Mouse (Mus musculus) cerebellum, adult 9-11 months (tissue): Measurements from ENCODE around the gene Lsamp.

Experiments used
- DNase-seq: peaks from one replicate; pipeline ENCODE4 v3.0.0; 2022

Lsamp gene

GRCm38 (mm10) chr16:41565233-41565632, 1581.1 kb downstream of the Lsamp start:
- DNase-seq: no peak

DNA sequence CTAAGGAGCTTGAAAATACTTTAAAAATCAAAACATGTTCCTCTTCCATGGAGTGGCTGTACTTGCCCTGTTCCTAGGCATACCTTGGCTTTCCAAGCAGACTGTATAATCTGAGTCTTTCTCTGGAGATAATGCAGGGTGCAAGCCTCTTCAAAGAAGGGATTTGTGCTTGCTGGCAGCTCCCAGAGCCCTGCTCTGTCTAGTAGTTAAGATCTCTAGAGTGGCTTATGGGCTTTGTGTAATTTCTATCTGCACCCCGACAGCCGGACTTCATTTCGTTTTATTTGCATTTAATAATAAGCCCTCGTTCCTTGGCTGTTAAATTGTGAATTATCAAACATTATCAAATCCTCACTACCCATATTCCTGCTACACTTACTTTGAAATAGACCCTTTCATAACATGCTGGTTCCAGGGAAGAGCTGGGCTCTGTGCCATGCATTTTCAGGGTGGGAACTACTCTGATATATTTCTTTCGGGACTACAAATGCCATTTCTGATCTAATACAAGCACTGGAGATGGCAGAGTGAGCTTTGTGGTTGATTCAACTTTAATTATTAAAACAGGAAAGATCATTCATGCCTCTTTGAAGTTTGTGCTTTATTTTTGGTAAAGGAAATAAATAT, 1604.6 kb downstream of the Lsamp start:
- DNase-seq: no peak

DNA sequence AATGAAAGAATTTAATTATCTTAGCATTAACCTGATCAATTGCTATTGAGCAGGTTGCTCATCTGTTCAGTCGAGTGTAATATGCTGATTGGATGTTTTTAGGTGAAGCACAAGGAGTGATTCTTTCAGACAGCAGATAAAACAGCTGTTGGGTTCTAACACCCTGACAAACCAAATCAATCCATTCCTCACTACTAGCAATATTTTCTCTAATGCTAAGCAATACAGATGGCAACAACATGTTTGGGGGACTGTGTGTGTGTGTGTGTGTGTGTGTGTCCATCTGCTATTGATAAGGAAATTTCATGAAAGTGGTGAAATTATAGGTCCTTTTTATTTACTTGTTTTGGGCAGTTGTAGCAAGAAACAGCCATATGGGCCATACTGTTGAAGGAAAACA, 1628.1 kb downstream of the Lsamp start:
- no peak for DNase-seq

GRCm38 (mm10) chr16:41623871-41624270, 1639.7 kb downstream of the Lsamp start:
- DNase-seq: peak; percentile 41

- DNase-seq: no peak
Measured at GRCm38 (mm10) chr16:41633898-41634297, 1649.7 kb downstream of the Lsamp start.

DNA sequence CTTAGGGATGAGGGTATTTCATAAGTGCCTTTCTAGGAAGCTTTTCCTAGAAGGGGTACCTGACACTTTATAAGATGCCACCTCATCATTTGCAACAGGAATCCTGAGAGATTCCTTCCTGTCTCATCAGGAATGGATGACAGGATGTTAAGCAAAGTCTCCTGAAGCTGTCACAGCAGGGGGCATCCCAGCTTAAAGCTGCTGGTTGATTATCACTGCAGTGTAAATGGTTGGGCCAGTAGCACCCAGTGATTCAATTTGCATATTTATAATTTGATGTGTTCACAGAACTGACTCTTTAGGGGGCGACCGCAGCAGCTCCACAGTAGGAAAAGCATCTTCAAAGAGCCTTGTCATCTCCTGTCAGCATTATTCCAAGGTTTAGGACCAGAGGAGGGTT, 1656.7 kb downstream of the Lsamp start:
- no peak for DNase-seq

- DNase-seq: peak; percentile 84
Measured at GRCm38 (mm10) chr16:41653261-41653660, 1669.1 kb downstream of the Lsamp start.

DNA sequence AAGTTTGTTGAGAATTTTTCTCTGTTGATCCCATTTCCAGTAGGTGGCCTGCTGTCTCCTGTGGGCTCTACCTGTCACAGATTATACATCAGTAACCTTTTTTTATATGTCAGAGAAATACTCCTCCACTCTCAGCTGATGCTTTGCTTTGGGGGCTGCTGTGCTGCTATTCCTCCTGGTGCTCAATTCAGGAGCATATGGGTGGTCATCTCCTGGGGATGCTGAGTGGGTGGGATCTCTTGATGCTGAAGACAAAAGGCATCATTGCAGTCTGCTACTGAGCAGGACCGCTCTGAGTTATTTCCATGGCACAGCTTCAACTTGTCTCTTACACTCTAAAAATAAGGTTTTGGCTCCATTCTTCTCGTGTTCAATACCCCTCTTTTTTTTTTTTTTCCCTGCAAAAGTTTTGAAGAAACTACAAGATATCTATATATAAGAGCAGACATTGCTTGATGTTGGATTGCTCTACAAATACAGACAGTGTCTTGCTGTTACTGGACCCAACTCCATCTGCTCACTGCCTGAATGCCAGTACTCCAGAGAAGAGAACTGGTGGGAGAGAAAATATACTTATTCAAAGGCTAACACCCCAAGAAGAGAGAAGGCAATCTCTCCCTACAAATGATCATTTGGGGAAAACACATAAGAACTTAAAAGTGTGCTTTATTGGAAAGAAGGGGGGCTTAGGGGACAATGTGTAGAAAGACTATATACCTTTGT, 1690.3 kb downstream of the Lsamp start:
- DNase-seq: peak; percentile 78

- peak; percentile 91 for DNase-seq
Measured at GRCm38 (mm10) chr16:41675774-41676173, 1691.6 kb downstream of the Lsamp start.

GRCm38 (mm10) chr16:41692435-41692834, 1708.3 kb downstream of the Lsamp start:
- no peak for DNase-seq

DNA sequence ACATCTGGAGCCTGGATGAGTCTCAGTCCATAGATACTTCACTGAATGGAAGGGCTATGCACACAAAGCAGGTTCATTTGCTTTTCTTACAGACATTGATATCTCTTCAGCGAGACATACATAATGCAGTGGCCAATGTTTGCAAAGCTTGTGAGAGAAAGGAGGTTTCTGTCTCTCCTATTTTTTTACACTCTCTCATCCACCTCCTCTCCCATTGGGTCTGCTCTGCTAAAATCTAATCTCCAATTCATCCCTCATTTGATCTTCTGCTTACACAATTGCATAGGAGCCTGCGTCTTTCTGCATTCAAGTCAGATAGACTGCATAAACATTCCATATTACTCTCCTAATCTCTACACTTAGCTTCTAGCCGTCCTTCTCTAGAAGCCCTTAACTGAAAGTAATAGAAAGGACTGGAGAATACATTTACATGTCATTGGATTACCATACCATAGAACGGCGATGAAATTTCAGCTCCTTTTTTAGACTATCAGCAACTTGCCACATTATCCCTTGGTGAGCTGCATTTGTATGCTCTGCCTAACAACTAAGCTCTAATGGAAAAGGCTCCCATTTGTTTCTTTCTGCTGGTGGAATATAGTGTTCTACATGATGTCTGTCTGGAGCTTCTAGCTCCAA, 1717.7 kb downstream of the Lsamp start:
- DNase-seq: no peak

- peak; percentile 97 for DNase-seq
Measured at GRCm38 (mm10) chr16:41728900-41729585, 1744.9 kb downstream of the Lsamp start.

DNA sequence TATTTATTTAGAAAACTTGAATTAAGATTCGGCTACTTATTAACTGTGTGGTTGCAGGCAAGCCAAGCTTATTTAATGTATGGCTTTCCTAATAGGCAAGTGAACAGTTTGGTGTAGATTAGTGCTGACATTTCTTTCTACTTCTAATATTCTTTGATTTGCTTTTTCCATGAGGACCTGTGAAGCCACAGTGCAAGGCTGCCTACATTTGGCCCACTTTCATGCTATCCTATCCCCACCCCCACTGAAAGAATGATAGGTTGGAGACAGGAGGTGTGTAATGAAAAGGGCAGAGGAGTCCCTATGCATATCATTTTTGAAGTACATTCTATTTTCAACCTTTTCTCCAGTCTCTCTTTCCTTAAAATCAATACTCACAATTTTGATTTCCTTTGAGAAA, 1745.8 kb downstream of the Lsamp start:
- no peak for DNase-seq

GRCm38 (mm10) chr16:41745037-41745436, 1760.9 kb downstream of the Lsamp start:
- DNase-seq: peak; percentile 99

DNA sequence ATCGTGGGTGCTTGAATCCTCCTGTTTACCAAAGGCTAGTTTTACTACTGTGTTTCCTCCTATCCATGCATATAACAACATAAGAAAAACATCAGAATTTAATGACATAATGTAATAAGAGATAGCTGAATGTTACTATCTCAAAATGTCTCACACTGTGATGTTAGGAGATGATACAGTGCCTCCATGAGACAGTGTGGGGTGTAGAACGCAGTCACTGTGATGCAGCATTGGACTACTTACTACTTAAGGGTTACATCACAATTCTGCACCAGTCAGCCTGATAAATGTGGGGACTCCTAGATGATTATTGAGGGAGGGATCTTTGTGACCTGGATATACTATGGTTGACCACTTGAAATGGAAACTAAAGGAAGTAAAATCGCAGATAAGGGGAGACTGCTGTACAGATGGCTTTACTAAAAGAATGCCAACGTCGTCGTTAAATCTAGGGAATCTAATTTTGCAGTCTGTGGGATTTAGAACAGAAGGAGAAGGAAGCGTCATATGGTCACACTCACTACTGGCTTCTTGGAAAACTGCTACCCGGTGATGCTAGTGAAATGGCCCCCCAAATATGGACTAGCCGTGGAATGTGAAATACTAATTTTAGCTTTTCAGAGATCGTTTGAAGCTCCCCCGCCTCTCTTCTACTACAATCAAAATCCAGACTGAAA, 1762.2 kb downstream of the Lsamp start:
- DNase-seq: peak; percentile 37

- no peak for DNase-seq
Measured at GRCm38 (mm10) chr16:41747874-41748273, 1763.7 kb downstream of the Lsamp start.

DNA sequence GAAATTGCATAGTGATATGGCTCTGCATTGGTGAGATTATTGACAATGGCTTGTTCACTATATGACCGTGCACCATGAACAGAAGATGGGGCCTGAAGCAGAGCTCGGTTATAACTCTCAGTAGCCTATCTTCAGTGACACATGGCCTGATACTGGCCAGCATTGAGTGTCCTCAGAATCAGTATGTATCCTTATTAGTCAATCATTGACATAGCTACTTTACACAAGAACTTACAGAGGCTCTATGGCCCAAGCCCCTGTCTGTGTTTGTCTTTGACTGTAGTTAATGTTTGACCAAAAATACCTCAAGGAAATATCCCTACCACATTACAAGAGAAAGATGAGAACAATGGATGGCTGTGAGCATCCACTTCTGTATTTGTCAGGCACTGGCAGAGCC, 1764.6 kb downstream of the Lsamp start:
- no peak for DNase-seq

DNA sequence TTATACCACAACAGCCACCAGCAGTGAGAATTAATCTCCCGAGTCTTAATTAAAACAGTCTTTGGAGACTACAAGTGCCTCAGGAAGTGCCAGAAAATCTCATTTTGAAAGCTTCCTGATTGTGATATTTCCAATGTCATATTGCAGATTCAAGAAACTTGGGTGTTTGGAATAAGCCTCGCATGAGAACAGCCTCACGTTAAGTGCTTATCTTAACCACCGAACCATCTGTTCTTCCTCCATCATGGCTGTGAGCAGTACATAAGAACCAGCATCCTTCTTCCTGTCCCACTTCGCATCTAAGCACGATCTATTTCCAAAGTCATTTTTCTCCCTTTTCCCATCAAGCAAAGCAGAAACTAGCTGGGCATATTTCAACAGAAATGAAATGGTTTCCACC, 1780.1 kb downstream of the Lsamp start:
- no peak for DNase-seq

DNA sequence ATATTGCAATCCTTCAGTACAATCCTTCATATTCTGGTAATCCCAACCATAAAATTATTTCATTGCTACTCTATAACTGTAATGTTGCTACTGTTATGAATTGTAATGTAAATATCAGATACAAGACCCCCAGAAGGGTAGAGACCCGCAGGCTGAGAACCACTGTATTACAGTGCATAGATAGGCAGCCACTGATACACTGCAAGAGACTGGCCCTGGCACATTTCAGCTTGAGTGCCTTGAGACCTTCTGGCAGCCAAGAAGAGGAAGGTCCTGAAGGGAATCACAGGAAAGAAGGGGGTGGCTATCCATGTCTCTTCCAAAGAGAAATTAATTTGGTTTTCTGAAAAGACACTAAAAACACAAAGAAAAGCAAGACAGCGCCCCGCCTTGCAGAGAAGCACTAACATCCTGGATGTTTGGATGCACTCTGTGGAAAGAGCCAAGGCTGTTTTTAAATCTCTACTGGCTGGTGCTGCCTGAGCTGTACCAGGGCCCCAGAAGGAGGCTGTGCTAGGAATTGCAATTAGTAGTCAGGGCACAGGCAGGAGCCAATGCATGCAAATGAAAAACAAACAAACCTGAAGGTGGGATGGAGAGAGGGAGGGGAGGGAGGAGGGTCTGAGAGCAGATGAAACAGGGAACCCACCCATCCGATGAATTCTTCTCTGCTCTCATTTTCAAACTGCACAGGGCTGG, 1787.4 kb downstream of the Lsamp start:
- no peak for DNase-seq

GRCm38 (mm10) chr16:41777586-41777985, 1793.4 kb downstream of the Lsamp start:
- DNase-seq: no peak

DNA sequence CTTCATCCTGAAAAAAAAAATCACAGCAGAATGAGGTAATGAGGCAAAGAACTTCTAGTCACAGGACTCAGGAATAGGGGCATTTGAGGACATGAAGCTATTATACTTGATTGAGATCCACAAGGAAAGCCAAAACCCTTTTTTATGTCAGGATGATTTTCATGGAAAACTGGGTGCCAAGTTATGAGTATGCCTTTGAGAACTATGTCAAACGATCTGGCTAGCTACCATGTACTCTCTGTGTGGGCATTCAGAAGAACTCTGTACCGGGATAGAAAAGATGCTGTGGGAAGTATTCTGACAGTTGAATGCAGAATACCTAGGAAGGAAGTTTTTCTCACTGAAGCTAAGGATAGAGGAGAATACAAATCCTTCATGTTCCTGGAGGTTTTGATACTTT, 1801.4 kb downstream of the Lsamp start:
- DNase-seq: no peak

DNA sequence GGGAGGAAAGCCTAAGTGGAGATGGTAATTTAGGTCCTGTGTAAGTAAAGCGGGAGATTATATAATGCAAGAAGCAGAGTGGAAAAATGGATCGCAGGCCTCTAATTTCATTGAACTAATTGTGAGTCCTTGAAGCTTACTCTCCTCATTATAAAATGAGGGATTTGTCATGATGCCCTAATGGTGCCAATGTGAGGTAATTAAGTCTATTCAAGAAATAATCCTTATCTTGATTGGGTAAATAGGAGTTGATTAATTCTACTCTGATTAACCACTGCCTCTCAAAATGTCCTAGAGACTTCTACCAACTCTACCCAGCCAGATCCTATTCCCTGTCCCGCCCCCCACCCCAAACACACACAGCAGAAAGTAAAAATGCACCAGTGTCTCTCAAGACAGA, 1802.5 kb downstream of the Lsamp start:
- no peak for DNase-seq
